Mouse (Mus musculus) adrenal gland, adult (tissue): ENCODE results near the gene Mmrn2.
A peak's percentile ranks its signal among the peaks of the same experiment; 100 is the strongest.

Experiments
- DNase-seq, 2 experiments: peaks; one replicate each; pipeline ENCODE4 v3.0.0; 2022 to 2023; ENCODE audit warnings: low spot score in 1 of 2; ENCODE audit not compliant: inconsistent age in 2 of 2

Mmrn2 gene

GRCm38 (mm10) chr14:34375415-34375904 is at the start of gene Mmrn2:
Mmrn2 (plus strand) TSS chr14:34375465.
- DNase-seq, result no peak

DNA sequence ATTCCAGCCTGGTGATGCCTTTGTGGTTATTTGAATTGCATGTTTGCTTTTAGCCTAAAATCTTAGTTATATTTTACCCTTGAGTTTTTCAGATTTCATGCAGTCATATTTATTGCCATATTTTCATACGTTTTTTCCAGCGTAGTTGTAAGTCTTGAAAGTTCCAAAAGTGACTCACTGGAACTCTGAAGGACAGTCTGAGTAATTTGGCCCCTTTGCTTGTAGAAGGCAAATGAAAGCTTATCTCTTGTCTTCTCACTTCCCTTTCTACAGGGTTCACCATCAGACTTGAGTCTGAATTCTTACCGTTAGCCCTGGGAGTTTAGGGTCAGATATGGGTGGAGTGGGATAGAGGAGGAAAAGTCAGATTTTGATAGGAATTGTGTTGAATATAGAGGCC is 48.7 kb upstream of the Mmrn2 start:
- DNase-seq, result peak in 1 of 2 experiments; percentile 67

GRCm38 (mm10) chr14:34327618-34328017 is 47.6 kb upstream of the Mmrn2 start:
- DNase-seq, result no peak

DNA sequence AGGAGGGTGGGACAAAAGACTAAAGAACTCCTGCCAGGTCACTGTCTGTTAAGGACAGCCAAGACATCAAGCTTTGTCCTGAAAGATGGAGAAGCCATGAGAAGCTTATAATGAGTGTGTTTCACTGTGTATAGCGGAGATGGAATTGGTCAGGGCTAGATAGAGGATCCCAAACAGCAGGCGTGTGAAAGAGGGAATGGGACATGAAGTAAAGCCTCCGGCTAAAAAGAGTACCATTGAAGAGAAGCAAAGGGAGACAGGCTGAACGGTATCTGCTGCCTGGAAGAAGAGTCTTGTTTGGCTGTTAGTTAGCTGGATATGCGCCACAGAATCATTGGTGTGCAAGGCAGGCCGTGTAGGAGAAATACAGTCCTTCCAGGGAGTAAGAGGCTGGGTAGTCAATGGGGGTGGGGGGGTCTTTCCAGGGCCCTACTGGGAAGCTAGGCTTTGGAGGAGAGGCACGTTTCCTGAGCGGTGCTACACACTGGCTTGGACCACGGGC is 44.6 kb upstream of the Mmrn2 start:
- DNase-seq, result no peak

DNA sequence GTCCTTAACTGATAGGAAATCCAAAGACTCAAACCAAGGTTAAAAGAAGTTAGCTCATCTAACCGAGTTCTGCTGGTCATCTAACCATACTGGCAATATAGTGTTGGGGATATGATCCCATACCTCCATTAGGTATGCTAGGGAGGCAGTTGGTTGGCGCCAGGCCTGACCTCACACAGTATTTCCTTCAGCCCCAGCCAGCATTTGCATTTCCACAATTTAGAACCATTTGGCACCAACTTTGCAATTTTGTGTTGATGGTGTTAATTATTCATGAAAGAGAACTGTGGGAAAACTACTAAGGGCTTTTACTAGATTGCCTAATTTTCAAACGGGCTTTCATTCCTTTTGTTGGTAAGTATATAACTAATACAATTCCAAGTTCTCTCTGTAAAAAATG is 43.4 kb upstream of the Mmrn2 start:
- no peak for DNase-seq

GRCm38 (mm10) chr14:34332476-34332875 is 42.8 kb upstream of the Mmrn2 start:
- no peak for DNase-seq

DNA sequence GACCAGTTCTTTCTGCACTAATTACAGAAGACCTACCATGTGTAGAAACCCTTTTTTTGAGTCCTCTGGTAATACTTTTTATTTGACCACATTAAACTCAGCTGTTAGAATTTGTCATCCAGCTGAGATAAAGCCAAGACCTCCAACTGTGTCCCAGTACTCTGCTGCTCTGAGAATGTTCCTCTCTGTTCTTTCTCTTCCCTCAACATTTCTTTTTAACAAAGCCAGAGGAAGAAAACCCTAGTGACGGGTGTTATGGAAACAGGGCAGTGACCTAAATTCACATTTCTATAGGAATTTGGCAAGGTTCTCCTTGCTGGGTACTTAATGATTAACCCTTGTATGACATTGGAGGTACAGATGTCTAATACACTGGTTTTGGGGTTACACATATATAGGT is 35.8 kb upstream of the Mmrn2 start:
- DNase-seq, result no peak

DNA sequence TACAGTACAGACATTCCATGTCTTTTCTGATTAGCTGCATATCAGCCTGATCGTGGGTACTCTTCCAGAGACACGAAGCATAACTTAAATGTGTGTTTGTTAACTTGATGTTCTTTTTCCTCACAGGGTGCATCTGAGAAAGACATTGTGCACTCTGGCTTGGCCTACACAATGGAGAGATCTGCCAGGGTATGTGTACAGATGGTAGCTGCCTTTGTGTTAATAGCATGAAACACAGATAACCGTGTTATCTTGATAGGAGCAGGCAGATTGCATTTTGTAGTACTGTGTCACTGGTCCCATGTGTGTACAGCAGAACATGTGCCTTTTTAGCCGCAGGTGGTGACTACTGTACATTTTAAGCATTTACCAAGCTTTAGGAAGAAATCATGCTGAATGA is 33.3 kb upstream of the Mmrn2 start:
- no peak for DNase-seq

DNA sequence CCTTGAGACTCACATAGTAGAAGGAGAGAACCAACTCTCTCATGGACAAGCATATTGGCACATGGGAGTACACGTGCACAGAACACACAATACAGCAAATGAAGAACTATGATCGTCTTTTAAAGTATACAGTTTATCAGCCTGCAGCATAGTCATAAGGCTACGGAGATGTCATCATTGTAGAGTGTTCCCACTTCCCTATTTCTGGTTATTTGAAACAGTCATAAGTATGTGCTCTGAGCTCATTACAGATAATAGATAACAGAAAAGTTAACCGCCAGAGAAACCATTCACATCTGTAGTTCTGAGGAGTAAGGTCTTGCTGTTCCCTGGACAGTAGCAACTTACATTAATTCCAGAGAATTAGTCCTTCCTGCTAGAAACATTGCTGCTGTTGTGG is 32.2 kb upstream of the Mmrn2 start:
- no peak for DNase-seq

DNA sequence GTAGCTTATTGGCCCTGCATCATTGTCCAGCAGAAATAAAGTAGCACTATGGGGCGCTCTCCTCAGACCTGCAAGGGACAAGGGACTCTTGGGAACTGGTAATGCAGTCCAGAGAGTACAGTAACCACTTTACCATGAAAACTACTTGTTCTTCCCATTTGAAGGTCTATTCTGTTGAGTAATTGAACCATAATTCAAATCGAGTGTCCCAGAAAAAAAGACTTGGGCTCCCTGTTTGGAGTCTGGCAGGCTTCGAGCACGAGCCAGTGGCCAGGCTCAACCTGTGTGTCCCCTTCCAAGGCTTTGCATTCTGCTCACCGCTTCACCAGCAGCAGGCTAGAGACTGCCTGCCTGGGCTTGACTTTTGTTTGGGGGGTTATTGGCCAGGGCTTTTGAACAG is 30.9 kb upstream of the Mmrn2 start:
- DNase-seq, result peak in 1 of 2 experiments; percentile 69

DNA sequence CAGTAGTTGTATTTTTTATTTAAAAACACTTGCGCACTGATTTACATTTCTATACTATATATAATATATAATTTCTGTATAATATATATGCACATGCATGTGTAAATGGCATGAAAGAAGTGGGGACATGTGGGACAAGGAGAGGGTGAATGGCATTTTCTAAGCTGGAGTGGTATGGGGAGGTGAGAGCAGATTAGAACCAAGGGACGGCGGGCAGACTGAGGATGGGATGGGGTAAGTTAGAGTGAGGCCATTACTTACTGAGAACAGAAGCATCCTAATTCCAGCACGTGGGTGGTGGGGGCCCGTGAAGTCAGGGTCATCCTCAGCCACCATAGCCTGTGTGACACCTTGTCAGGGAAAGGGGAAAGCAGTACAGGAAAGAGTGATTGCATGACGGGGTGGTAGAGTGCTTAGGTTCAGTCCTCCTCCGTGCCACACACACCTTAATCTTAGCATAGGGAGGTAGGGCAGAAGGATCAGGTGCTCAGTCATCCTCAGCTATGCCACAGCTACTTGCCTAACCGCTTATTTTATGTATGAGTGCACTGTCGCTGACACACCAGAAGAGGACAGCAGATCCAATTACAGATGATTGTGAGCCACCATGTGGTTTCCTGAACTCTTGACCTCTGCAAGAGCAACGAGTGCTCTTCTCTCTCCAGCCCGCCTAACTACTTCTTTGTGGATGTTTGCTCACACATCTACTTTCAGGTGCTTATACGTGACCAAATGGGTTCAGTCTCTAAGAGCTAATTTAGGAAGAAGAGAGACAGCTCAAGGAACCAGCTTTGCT is 29.3 kb upstream of the Mmrn2 start:
- no peak for DNase-seq

GRCm38 (mm10) chr14:34347084-34347483 is 28.2 kb upstream of the Mmrn2 start:
- no peak for DNase-seq

DNA sequence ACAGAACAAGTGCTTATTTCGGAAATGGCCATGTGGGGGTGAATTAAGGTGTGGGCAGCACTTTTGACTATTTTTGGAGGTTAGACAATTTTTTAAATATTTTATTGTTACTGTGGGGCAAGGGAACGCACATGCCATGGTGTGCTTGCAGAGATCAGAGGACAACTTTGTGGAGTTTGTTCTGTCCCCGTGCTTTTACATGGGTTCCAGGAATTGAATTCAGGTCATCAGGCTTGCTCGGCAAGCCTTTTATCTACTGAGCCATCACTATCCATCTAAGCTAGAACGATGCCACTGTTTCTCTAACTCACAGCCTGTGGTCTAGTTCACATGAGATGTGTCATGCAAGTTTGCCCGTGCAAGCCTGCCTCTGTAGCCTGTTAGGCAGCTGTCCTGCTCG is 27.0 kb upstream of the Mmrn2 start:
- no peak for DNase-seq

- no peak for DNase-seq
Observed at GRCm38 (mm10) chr14:34349007-34349406, 26.3 kb upstream of the Mmrn2 start.

DNA sequence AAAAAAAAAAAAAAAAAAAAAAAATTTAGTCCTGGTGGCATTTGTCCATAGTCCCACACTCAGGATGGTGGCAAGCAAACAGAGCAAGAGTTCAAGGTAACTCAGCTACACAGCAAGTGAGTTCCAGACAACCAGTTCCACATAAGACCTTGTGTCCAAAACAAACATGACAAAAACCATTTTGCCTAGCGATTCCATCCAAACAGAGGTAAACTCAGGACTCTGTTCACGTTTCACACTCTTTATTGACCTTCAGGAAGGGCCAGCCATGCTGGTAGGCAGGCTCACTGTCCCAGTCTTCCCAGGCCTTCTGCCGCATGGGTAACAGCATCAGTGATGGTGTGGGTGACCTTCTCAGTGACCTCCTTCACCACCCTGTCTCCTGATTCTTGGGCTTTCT is 23.6 kb upstream of the Mmrn2 start:
- no peak for DNase-seq

- DNase-seq, result no peak
Observed at GRCm38 (mm10) chr14:34352523-34352922, 22.7 kb upstream of the Mmrn2 start.

DNA sequence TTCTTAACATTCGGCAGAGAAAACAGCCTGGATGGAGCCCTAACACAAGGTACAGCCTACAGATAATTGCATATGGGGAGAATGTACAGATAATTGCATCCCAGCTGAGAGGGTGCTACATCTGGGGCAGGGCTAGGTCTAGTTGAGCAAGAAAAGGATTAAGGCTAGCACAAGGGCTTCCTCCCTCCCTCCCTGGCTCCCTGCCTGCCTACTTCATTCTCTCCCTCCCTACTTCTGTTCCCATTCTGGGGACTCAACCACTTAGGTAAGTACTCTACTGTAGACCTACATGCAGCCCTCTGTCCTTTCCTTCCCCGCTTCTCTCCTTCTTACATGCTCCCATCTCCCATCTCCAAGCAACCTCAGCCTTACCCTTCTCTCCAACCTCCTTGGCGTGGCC is 21.9 kb upstream of the Mmrn2 start:
- DNase-seq, result no peak

DNA sequence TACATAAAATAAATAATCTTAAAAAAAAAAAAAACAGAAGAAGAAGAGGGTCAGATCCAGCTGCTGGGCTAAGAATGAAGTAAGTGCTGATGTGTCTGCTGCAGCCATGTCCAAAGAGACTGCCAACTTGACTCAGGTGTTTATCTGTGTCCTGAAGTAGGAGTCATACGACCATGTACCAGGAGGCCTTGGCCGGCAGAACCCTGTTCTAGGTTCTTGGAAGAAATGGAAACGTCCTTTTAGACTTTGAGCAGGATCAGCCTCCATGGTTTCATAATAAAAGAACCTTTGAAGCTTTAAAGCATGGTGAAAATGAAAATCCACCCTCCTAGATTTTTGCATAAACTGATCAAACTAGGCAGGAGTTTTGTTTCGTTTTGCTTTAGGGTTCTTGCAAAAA is 20.8 kb upstream of the Mmrn2 start:
- no peak for DNase-seq

- DNase-seq, result no peak
Observed at GRCm38 (mm10) chr14:34355301-34355700, 20.0 kb upstream of the Mmrn2 start, which contains the start of gene Fam25c. Fam25c (minus strand) TSS chr14:34355433.

- no peak for DNase-seq
Observed at GRCm38 (mm10) chr14:34357671-34358455, 17.4 kb upstream of the Mmrn2 start.

- DNase-seq, result no peak
Observed at GRCm38 (mm10) chr14:34359676-34360244, 15.5 kb upstream of the Mmrn2 start.

- DNase-seq, result no peak
Observed at GRCm38 (mm10) chr14:34360251-34360650, 15.0 kb upstream of the Mmrn2 start.
